Mouse (Mus musculus) MEL (cell line): ENCODE results near the gene Mrpl57. TPM values are rescaled to one million over a fixed set of nuclear protein-coding genes. Genes with fewer than 3 reads are reported as not detected.
A peak's percentile ranks its signal among the peaks of the same experiment; 100 is the strongest.

Experiments
- DNase-seq: peaks from one replicate; pipeline ENCODE4 v3.0.0; 2011; ENCODE audit warnings: low read depth, low spot score
- H3K27ac ChIP-seq: 2 replicates; pipeline ENCODE4 v1.5.1; 2012; ENCODE audit warnings: low read depth, mild to moderate bottlenecking, control low read depth, low read length, moderate library complexity; ENCODE audit not compliant: control insufficient read depth
- H3K27me3 ChIP-seq, 2 experiments: fragments of 150-350 bp in 1 of 2; sonication (generic) in 1 of 2; 2 replicates each; pipeline ENCODE4 v1.6.1; 2012; ENCODE audit warnings: low read length in 2 of 2, mild to moderate bottlenecking in 2 of 2, improper control_type of control experiment in 1 of 2, moderate library complexity in 1 of 2; ENCODE audit not compliant: insufficient read depth in 2 of 2, control insufficient read depth in 1 of 2
- H3K36me3 ChIP-seq, 2 experiments: 2 replicates each; pipeline ENCODE4 v1.6.1; 2012 to 2014; ENCODE audit warnings: low read length in 2 of 2, improper control_type of control experiment in 1 of 2, inconsistent platforms in 1 of 2, mild to moderate bottlenecking in 1 of 2; ENCODE audit not compliant: insufficient read depth in 2 of 2, control insufficient read depth in 1 of 2
- H3K4me1 ChIP-seq, 2 experiments: fragments of 150-350 bp in 1 of 2; sonication (generic) in 1 of 2; 2 replicates each; pipeline ENCODE4 v1.6.1; 2012; ENCODE audit warnings: low read length in 2 of 2, improper control_type of control experiment in 1 of 2, mild to moderate bottlenecking in 1 of 2; ENCODE audit not compliant: insufficient read depth in 2 of 2, control insufficient read depth in 1 of 2
- H3K4me3 ChIP-seq, 2 experiments: fragments of 150-350 bp in 1 of 2; sonication (generic) in 1 of 2; 2 replicates each; pipeline ENCODE4 v1.5.1; 2012; ENCODE audit warnings: low read depth in 2 of 2, low read length in 2 of 2, mild to moderate bottlenecking in 2 of 2, moderate library complexity in 2 of 2, control low read depth in 1 of 2, improper control_type of control experiment in 1 of 2; ENCODE audit not compliant: control insufficient read depth in 1 of 2, insufficient read depth in 1 of 2
- H3K79me2 ChIP-seq: 2 replicates; pipeline ENCODE4 v1.6.1; 2012; ENCODE audit warnings: mild to moderate bottlenecking, low read length, moderate library complexity; ENCODE audit not compliant: control insufficient read depth, poor library complexity, insufficient read depth
- H3K9ac ChIP-seq: 2 replicates; pipeline ENCODE4 v1.6.1; 2012; ENCODE audit warnings: low read depth, mild to moderate bottlenecking, control low read depth, low read length, moderate library complexity; ENCODE audit not compliant: control insufficient read depth, poor library complexity, severe bottlenecking
- H3K9me3 ChIP-seq: fragments of 150-350 bp; sonication (generic); replicated peaks from 2 replicates; pipeline ENCODE4 v1.6.1; 2012; ENCODE audit warnings: mild to moderate bottlenecking, low read length, improper control_type of control experiment, moderate library complexity; ENCODE audit not compliant: insufficient read depth
- CHD2 ChIP-seq: IDR thresholded peaks from 2 replicates; pipeline ENCODE4 v1.6.1; 2011; ENCODE audit warnings: low read length, improper control_type of control experiment
- GATA1 ChIP-seq: IDR thresholded peaks from 2 replicates; pipeline ENCODE4 v1.6.1; 2011; ENCODE audit warnings: low read depth, low read length, improper control_type of control experiment
- MAZ ChIP-seq: IDR thresholded peaks from 2 replicates; pipeline ENCODE4 v1.6.1; 2012; ENCODE audit warnings: low read depth, mild to moderate bottlenecking, inconsistent platforms, low read length, improper control_type of control experiment
- polyA plus RNA-seq, 2 experiments: library from polyadenylated mRNA; stranded (reverse) in 1 of 2; unstranded in 1 of 2; fragments of >175 nt in 1 of 2; fragments of >200 nt in 1 of 2; gene quantifications; 2 replicates each; pipeline versions ENCODE4 v1.2.1 to v1.2.4; 2012; ENCODE audit warnings: low replicate concordance in 2 of 2, low read depth in 1 of 2; ENCODE audit not compliant: insufficient read length in 2 of 2, insufficient read depth in 1 of 2, missing spikeins in 1 of 2
- total RNA-seq: library from RNA; depleted of rRNA; stranded (reverse); fragments of 300-350 nt; gene quantifications from 2 replicates; pipeline ENCODE4 v1.2.3, GENCODE M21; 2012; rRNA removed

Mrpl57 gene
- total and polyA plus RNA-seq, 3 experiments, result 126 to 184 TPM; not detected in 1

GRCm38 (mm10) chr14:57866676-57867276 is 40.7 kb downstream of the Mrpl57 start:
- H3K36me3 ChIP-seq, result peaks cover 0 to 10% of the 10 kb centered on the region in 2 experiments; a peak in 2 of 4 replicates
- no peak overlapping the region for H3K9ac ChIP-seq
- H3K27me3 ChIP-seq, result no peaks in the 10 kb centered on the region
- TF ChIP-seq GATA1 (0 out of 2 replicates have a peak, but pooled peaks have one; percentile 29), MAZ (no peak)
- TF ChIP-seq, all 39 proteins: peak for 1
- no peak overlapping the region for H3K27ac ChIP-seq
- no peaks in the 10 kb centered on the region for H3K9me3 ChIP-seq
- H3K4me3 ChIP-seq, result no peak overlapping the region
- peaks cover 3 to 4% of the 10 kb centered on the region in 2 experiments; a peak in 3 of 4 replicates for H3K4me1 ChIP-seq
- H3K79me2 ChIP-seq, result no peaks in the 10 kb centered on the region
- no peak for DNase-seq

GRCm38 (mm10) chr14:57877921-57878320 is 51.9 kb downstream of the Mrpl57 start:
- Histone ChIP-seq H3K27me3 (no peaks in the 10 kb centered on the region), H3K4me1 (peaks cover 0 to 2% of the 10 kb centered on the region in 2 experiments; a peak in 1 of 4 replicates), H3K36me3 (no peaks in the 10 kb centered on the region; a peak in 1 of 4 replicates), H3K9me3 (no peaks in the 10 kb centered on the region), H3K4me3 (no peak overlapping the region), H3K9ac (no peak overlapping the region), H3K79me2 (no peaks in the 10 kb centered on the region; the same call in 1 of the 2 replicates), H3K27ac (no peak overlapping the region)
- TF ChIP-seq CHD2, result no peak
- DNase-seq, result no peak

Other genes starting within 250 kb of the Mrpl57 start
- gene Xpo4, start 160.8 kb upstream of the Mrpl57 start, total RNA-seq, result 45.6 and 46.5 TPM in 2 replicates
- gene Xpo4, start 160.8 kb upstream of the Mrpl57 start, polyA plus RNA-seq, result 10 to 100 TPM in 1 of 2 experiments, not detected in 1; 32.3 TPM
- not detected in 2 replicates for gene Gm49361, start 80.1 kb upstream of the Mrpl57 start, total RNA-seq
- not detected for gene Gm49361, start 80.1 kb upstream of the Mrpl57 start, polyA plus RNA-seq
- gene Lats2, start 67.8 kb upstream of the Mrpl57 start, total RNA-seq, result 0.98 and 1.1 TPM in 2 replicates
- gene Lats2, start 67.8 kb upstream of the Mrpl57 start, polyA plus RNA-seq, result 1 to 10 TPM in 1 of 2 experiments, not detected in 1; 2.6 TPM
- 201 and 226 TPM in 2 replicates for gene Sap18, start 28.1 kb upstream of the Mrpl57 start, total RNA-seq
- 10 to 100 TPM in 1 of 2 experiments, not detected in 1; 13.7 TPM for gene Sap18, start 28.1 kb upstream of the Mrpl57 start, polyA plus RNA-seq
- gene Ska3, start within 50 bp of the Mrpl57 start, total RNA-seq, result 20.1 and 20.2 TPM in 2 replicates
- 10 to 100 TPM in 1 of 2 experiments, not detected in 1; 29.7 TPM for gene Ska3, start within 50 bp of the Mrpl57 start, polyA plus RNA-seq
- 4.6 and 5.9 TPM in 2 replicates for gene Zdhhc20, start 64.0 kb downstream of the Mrpl57 start, total RNA-seq
- gene Zdhhc20, start 64.0 kb downstream of the Mrpl57 start, polyA plus RNA-seq, result 10 to 100 TPM in 1 of 2 experiments, not detected in 1; 11.4 TPM
- 56.8 and 61.3 TPM in 2 replicates for gene Micu2, start 173.0 kb downstream of the Mrpl57 start, total RNA-seq
- 100 to 1,000 TPM in 1 of 2 experiments, 10 to 100 TPM in 1; 65.1 to 173 TPM for gene Micu2, start 173.0 kb downstream of the Mrpl57 start, polyA plus RNA-seq
- not detected in 2 replicates for gene Fgf9, start 244.3 kb downstream of the Mrpl57 start, total RNA-seq
- gene Fgf9, start 244.3 kb downstream of the Mrpl57 start, polyA plus RNA-seq, result under 1 TPM in 1 of 2 experiments, not detected in 1; 0.01 TPM